Mouse (Mus musculus): ENCODE data around the gene Gm12248. TPM values are rescaled to one million over a fixed set of nuclear protein-coding genes. Genes with fewer than 3 reads are reported as not detected.

Gene Gm12248
- total RNA-seq (2021): not detected
- long read RNA-seq, experiment 1: 0 reads
- long read RNA-seq, experiment 2: 0 reads

DNA sequence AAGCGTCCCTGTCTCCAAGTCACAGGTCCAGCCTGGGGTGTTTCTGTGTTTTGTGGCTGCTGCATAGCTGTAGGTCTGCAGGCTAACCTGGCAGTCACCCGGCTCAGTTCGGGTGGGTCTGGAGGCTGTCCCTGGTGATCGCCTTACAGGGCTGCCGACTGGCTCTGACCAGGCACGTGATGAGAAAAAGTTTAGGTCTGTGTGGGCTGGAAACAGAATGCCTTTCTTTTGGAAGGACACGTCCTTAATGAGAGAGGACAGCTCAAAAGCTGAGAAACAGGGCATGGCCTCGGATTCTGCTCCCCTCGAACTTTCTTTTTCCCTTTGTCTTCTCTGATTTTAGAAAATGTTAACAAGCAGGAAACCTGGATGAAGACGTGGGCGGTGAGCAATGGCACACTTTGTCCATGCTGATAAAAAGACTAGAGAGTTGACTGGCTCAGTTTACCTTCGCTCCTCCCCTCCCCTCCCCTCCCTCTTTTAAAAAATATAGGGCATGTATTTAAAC lies at the start of gene Gm12248:
Gm12248 (minus strand) TSS at position 114 of the 508 bp plus-strand sequence.
- peak; percentile 22 for DNase-seq

DNA sequence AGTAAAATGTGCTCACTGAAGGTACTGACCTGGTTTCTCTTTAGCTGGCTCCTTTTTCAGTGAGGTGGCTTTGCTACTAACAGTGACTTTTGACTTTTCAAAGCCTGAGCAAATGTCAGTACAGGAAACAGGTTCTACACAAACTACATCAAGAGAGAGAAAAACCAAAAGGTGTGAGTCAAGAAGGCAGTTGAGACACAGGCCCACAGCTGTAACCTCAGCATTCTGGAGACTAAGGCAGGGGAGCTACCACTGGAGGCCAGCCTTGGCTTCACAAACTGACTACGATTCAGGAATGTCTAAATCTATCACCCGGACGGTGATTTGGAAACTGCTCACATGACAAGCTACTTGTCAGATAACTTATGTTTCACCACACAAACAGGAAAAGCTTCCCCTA lies 46.5 kb upstream of the Gm12248 start:
- DNase-seq: no peak

DNA sequence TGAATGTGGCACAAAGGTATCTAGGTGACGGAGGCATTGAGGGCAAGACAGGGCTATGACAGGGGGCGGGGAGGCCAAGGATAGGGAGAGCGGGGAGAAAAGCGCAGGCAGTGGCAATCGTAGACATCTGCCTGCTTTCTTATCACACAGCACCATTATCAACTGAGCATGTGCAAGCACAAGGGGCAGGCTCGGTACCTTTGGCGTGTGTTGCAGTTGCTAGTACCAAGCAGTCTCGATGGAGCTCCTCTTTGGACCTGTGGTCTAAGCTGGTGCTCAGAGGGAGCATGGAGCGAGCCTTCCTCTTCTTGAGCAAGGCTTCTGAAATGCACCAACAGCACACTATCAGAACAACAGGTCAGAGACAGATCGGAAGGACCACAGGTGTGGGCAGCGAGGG lies 45.9 kb upstream of the Gm12248 start:
- no peak for DNase-seq

DNA sequence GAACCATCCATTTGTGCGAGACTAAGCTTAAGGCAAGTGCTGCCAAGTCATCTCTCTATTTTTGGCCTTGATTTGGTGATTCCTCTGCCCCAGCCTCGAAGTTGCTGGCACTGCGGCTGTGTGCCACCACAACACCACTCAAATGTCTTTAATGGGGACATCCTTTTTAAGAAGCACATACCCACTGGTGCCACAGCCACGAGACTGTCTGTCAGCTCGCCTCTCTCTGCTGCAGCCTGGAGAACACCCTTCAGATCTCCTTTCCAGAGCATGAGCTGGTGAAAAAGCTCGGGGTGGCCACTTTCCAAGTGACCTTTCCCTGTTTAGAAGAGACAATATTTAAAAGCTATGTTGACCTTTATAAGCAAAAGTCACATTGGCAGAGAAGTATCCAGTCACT lies 43.7 kb upstream of the Gm12248 start:
- no peak for DNase-seq

DNA sequence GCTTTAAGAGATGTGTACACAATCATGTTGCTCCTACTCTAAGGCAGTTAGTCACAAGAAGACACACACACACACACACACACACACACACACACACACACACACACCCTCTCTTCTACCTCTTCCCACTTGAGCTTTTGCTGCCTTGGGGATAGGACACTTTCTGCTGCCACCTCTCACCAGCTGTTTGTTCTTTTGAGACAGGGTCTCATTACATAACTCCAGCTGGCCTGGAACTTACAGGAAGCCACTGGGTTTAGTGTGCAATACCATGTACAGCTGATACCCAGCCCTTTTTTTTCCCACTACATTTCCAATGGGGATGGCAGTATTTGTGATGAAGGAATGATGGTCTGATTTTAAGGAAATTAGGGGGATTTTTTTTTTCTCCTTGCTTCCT lies 42.4 kb upstream of the Gm12248 start:
- no peak for DNase-seq

DNA sequence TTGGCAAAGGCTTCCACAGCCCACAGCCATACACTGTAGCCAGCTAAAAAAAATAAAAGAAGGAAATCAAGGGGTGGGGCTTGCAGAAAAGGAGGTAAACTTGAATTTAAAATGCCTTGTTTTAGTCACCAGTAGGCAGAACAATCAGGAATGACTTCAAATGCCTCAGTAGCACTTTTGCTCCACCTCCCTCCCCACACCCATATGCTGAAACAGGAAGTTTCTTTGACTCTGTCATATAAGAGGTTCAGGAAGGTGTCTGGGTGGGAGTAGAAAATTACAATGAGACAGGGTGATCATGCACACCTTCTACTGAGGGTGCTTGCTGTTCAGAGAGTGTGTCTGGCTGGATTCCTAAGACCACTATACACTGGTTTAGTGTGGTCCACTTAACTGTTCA lies 41.9 kb upstream of the Gm12248 start:
- DNase-seq: no peak

DNA sequence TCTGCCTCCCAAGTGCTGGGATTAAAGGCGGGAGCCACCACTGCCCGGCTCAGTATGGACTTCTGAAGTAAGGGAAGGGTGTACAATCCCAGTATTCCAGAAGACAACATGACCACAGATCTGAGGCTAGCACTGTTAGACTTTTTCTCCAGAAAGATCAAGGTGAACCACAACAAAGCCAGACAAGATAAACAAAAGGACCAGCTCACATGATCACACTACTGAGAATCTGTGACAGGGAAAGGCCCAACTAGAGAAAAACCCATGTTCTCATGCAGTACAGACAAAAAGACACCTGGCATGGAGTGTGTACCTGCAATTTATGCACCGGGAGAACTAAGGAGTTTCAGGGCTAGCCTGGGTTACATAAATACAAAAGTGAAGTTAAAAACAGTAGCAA lies 39.1 kb upstream of the Gm12248 start:
- DNase-seq: no peak

DNA sequence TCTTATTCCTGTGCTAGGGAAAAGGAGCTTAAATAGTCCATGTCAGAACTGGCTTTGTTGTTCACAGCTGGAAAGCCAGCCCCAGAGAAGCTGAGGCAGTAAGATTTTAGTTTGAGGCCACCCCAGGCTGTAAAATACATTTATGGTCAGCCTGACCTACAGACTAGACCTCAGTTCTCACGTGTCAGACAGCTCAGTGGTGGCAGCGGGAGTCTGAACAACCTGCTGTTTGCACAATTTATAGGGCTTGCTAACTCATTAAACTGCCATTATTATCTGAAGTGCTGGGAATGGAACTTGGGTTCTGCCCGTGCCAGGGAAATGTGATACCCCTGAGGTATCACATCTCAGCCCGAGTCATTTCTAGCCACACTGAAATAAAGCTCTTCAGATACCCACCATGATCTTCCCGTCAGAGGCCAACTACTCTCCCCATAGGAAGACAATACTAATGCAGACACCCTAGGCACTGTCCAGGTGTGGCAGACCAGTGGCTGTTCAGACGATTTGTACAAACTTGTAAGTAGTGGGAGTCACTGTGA lies 36.4 kb upstream of the Gm12248 start:
- no peak for DNase-seq

DNA sequence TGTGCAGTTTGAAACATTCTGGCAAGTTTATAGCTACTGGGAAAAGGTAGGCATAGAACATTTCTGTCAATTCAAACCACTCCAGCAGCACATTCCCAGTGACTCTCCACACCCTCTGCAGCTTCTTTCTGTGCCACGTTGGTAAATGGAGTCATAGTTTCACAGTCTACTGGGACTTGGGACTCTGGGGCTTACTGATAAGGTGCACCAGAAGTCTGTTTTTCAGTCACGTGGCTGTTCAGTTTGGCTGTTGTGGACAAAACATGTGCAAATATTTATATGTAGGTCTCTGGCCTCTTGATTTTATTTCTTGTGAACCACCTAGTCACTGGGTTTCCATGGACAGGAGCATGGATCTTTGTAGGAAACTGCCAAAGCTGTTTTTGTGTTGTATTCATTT lies 34.6 kb upstream of the Gm12248 start:
- no peak for DNase-seq

DNA sequence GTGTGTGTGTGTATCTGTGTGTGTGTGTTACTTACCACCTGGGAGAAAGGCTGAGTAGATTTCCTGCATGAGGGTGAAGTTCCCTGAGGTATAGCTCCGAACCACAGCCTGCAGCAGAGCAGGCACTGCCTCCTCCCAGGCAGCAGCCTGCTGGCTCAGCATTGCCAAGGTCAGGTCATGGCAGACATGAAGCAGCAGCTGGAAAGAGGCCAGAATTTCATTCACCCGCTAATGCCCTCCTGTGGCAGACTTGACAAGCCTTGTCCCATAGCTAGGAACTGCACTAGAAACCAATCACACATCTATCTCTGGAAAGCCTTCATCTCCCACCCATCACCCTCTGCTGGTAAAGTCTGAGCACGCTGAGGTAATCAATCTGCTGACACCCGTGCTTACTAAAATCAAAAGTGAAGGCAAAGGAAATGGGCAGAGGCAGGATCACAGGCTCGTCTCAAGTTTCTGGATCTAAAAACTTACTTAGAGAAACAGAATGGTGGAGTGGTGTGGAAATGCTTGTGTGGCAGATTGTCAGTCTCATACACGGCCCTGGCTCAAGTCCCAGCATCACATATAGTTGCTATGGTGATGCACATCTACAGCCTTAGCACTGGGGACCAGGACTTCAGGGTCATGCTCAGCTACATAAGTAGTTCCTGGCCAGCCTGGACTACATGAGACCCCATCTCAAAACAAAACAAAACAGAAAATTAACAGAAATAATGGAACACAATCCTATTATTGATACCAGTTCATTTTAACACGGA lies 33.6 kb upstream of the Gm12248 start:
- DNase-seq: peak; percentile 50

DNA sequence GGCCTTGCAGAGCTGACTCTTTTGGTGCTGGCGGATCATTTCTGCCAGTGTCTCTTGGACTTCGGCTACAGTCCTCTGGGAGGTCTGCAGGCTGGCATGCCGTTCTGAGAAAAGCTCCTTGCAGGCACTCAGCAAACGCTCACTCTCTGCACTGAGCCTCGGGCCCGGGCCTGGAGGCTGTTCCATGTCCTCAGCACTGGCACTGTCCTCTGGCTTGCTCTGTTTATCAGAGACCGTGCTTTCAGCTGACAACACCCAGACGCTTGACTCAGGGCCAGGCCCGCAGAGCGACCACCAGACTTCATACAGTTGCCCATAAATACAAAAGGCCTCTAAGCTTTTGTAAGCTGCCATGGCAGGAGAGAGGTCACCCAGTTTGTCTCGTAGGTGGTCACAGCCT lies 32.1 kb upstream of the Gm12248 start:
- DNase-seq: no peak

DNA sequence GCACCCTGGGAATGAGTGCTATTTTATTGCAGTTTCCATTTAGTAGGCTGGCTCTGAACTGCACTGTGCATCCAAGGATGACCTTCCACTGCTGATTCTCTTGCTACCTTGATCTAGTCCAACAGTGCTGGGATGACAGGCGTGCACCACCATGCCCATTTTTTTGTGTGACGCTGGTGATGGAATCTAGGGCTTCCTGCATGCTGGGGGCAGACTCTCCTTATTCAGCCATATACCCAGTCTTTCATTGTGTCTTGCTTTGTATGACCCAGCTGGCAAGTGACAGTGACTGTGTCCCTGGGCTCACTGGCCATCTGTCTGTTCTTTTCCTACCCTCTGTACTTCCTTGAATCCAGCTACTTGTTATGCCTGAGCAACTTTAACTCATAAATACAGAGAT lies 30.8 kb upstream of the Gm12248 start:
- DNase-seq: no peak

DNA sequence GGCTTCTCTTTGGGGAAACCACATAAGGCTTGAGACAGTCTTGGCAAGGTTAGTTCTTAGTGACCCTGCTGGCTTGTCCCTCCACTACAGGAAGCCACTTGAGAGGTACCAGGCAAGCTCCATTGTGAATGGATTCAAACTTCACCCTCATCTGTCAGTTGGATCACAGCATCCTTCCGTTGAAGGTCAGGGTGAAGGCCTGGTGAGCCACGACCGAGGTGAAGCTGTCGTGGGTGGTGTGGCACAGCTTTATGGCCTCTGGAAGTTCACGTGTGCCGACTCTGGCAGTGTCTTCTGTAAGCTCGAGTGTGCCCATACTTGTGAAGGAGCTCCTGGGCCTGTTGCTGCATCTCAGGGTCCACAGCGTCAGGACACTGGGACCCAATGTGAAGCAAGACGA lies 28.4 kb upstream of the Gm12248 start:
- DNase-seq: no peak

DNA sequence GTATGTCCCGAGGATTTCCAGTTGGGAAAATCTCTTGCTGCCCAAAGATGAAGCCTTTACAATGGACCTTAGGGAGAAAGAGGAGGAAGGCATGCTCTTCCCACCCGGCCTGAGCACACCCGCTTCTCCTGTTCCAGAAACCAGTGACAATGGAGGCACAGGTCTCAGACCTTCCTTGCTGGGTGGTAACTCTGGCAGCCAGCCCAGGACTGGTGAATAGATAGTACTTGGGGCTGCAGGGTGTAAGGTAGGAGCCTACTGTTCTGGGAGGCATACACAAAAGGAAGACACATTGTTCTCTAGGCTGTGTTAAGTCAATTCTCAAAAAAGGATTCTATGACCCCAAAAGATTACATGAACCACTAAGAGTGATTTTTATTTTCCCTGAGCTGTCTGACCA lies 27.7 kb upstream of the Gm12248 start:
- no peak for DNase-seq

DNA sequence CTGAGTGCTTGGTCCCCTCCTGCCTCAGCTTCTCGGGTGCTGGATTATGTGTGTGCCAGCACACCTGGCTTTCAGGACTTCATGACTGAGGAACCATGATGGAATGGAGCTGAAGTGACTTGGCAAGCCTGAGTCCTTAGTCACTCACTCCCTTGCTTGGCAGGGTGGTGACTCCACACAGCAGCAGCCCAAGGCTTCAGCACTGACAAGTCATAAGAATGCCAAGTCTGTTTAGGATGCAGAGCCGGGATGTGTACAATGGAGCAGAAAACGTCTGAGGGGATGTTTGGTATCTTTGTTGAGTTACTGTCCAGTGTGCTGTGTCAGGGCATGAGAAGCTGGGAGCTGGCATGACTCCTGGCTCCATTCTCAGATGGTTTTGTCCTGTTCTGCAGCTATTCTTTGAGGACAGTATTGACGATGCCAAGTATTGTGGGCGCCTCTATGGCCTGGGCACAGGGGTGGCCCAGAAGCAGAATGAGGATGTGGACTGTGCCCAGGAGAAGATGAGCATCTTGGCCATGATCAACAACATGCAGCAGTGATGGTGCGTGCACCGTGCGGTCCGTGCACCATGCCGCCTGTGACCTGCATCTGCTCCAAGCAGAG lies 24.2 kb upstream of the Gm12248 start:
- DNase-seq: no peak

DNA sequence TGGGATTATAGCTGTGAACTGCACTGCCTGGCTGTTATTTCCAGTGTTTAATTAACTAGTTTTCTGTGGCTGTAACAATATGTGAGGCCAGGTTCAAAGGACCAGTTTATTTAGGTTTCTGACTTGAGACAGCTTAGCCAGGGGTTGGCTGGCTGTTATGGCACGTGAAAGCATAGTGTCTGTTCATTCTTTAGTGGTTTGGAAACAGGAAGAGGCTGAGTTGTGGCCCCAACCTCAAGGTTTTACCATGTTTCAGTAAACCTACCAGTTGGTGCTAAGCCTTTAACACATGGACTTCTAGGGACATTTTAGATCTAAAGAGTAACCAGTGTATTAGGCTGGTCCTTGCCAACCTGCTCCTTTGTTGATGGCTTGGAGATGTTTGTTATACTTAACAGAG lies 23.6 kb upstream of the Gm12248 start:
- DNase-seq: no peak

DNA sequence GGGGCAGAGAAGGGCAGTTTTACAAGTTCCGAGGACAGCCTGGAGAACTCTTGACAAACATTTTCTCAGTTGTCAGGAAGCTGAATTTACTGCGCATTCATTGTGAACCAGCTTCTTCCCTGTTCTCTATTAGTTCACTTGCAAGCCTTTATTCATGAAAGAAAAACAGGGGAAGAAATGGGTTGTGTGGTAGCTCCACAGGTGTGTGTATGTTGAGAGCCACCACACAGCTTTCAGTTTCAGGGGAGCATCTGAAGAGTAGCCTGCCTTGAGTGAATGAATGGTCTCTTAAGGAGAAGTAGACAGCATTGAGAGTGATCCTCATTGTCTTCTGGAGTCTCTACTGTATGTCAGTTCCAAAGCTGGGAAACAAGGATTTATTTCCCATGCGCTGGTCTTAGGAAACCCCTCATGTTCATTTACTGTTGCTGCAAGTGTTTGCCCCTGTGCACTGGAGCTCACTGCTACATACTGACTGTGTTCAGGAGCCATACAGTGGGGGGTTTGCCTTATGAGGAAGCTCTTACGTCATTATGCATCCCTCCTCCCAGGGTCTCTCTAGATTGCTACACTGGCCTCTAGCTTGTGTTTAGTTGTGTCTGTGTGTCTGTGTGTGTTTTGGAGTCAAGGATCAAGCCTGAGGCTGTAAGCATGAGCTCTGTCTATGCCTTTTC lies 14.9 kb upstream of the Gm12248 start:
- no peak for DNase-seq

DNA sequence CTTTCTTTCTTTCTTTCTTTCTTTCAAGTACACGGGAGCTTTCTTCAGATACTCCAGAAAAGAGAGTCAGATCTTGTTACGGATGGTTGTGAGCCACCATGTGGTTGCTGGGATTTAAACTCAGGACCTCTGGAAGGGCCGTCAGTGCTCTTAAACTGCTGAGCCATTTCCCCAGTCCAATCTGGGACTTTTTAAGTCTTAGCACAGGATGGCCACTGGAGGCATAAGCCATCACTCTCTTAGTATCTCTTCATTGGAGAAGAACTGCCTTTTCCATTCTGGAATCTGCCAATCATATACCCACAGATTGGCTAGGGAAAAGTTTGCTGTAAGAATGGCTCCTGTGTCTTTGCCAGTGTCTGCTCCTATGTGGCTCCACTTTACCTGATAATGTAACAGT lies 14.1 kb upstream of the Gm12248 start:
- no peak for DNase-seq

DNA sequence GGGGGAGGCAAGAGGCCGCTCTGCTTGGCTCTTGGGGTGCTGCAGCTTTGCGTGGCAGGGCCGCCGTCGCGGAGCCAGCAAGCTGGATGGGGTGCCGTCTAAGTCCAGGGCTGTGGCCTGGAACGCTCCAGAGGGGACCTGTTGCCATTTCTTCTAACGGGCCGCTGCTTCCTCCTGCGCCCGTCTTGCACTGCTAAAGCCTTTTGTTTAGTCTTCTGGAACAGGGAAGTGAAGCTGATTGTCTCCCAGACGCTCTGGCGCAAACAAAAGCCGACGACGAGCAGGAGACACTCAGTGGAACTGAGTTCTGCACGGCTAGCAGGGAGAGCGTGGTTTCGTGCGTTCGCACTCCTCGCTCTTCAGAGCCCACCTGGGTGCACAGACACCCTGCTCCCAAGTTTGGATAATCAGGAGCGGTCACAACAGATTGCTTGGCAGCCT lies 11.4 kb upstream of the Gm12248 start:
- no peak for DNase-seq

DNA sequence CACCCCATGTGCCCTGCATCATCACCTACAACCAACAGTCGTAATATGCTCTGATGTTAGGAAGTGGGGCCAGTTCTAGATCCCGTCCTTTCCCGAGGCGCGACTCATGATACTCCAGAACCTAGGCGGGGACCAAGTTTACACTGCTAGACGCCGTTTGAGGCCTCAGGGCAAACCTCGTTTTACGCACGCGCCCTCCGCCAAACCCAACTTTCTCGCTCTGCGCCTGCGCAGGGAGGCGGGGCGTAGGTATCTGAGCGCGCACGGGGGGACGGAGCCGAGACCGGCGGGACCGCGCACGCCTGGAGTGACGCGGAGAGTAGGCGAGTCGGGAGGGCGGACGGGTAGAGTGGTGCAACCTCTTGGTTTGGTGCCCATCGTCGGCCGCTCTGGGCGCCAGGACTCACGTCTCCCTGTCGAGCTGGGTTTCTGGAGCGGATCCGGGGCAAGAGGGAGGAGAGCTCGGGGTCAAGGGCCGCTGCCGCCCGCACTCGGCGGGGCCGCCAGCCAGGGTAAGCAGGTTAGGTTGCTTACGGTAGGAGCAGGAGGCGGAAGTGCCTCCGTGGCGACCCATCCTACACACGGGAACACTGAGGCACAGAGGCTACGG lies 10.9 kb upstream of the Gm12248 start, which contains the start of gene Cnot8:
Cnot8 (plus strand) TSS at position 457 of the 610 bp plus-strand sequence.
- DNase-seq: peak; percentile 98

DNA sequence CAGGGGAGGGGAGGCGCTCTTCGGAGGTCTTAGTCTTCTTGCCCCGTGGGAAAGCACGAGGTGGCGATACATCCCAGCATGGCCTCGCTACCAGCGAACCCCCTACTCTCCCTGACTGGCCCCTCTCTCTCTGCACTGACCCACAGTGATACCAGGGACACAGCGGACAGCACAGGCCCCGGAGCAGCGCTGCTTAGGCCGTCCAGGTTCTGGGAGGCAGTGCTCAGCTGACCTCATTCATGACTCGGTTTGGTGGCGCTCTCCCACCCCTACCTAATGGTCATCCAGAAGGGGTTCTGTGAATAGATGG lies 10.4 kb upstream of the Gm12248 start:
- DNase-seq: peak; percentile 20

DNA sequence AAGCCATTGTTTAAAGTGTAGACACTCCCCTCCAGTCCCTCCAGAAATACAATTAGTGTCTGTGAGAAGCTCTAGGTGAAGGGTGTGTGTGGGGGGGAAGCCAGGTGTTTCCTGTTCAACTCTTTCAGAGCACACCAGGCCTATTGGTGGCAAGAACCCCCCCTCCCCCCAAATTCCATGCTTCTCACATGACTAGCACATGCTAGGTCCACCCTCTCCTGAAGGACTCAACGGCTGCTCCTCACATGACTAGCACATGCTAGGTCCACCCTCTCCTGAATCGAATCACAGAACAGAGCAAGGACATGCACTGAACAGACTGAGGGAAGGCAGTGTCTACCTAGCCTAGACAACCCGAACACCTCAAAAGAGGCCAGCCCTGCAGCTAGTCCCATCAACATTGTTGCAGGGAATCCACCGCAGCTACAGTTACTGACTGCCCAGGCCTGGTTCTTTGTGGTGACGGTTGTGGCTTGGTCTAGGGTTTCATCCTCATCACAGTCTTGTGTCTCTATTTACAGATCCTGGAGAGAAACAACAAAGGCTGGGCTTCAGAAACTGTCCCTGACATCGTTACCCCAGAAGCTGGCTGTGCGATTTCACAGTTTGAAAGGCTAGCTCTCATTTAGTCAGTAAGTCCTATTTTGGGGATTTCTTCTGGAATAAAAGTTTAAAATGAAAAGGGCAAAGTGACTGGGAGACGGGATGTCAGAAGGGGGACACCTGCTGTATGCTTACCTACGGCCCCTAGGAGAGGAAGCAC lies 9.8 kb upstream of the Gm12248 start:
- no peak for DNase-seq
